Mouse (Mus musculus) left cerebral cortex, adult 18-20 months (tissue): ENCODE measurements around the gene Tmem132d. TPM values are rescaled to one million over a fixed set of nuclear protein-coding genes. Genes with fewer than 3 reads are reported as not detected.

Experiments used
- DNase-seq, 2 experiments: peaks; one replicate each; pipeline ENCODE4 v3.0.0; 2021 to 2022; ENCODE audit warnings: low spot score in 2 of 2, mixed read lengths in 1 of 2
- long read RNA-seq, 2 experiments: library from polyadenylated mRNA; stranded (forward); transcript quantifications; one replicate each; pipeline ENCODE4 v2.0.0; 2021
- total RNA-seq, 2 experiments: library from RNA; stranded (reverse); gene quantifications; 2 replicates each; pipeline ENCODE4 v1.2.3; 2021

Tmem132d gene
- 10 to 100 TPM; 56.3 to 65.6 TPM for total RNA-seq
- long read RNA-seq, experiment 1, full-length matches to known transcripts, result 13 of 23 reads
- long read RNA-seq, experiment 1, partial matches to known transcripts, result 6 of 23 reads
- long read RNA-seq, experiment 1, other reads (novel, unspliced or antisense), result 4 of 23 reads
- long read RNA-seq, experiment 2, full-length matches to known transcripts, result 9 of 20 reads
- long read RNA-seq, experiment 2, partial matches to known transcripts, result 2 of 20 reads
- long read RNA-seq, experiment 2, other reads (novel, unspliced or antisense), result 9 of 20 reads

GRCm38 (mm10) chr5:128432916-128433315 lies at the start of gene Tmem132d:
Gene Tmem132d, minus strand, starts transcription at chr5:128433077.
- DNase-seq, result peak; percentile 78 to 81

- DNase-seq, result no peak
Measured at GRCm38 (mm10) chr5:128480816-128481215, 47.9 kb upstream of the Tmem132d start.

GRCm38 (mm10) chr5:128475372-128475771 lies 42.5 kb upstream of the Tmem132d start:
- no peak for DNase-seq

- no peak for DNase-seq
Measured at GRCm38 (mm10) chr5:128469812-128470211, 36.9 kb upstream of the Tmem132d start.

DNA sequence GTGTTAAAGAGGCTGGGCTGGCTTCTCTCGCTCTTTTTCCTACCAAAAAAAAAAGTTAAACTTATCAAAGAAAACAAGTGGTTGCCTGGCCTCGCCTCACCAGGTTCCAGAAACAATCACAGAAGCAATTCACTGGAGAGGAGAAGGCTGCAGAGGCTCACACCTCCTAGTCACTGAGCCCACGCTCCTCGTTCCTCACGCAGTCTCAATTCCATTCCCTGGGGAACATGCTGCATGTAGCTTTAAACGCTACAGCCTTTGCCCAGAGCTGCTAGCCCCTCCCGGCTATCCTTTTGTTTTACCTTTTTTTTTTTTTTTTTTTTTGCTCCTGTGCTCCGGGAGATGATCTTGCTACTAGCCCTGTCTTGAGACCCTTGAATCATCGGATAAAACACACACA lies 31.6 kb upstream of the Tmem132d start:
- DNase-seq, result peak in 1 of 2 experiments; percentile 9

DNA sequence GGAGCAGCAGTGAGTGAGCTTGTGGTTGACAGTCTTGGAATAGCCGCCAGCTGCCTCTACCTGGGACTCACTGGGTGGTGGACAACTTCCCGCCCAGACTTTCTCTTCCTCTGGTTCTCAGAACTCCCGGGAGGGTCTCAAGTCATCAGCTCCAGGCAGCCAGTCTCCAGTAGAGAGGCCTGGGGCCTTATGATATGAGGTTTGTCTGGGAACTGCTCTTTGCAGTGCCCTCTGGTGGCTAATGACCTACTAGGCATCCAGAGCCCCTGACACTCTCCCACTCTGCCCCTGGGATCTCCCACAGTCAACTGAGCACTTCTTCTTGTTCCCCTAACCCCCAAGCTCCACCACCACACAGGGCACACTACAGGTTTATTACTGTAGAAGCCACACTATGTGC lies 27.7 kb upstream of the Tmem132d start:
- no peak for DNase-seq

GRCm38 (mm10) chr5:128455732-128456131 lies 22.9 kb upstream of the Tmem132d start:
- DNase-seq, result no peak

DNA sequence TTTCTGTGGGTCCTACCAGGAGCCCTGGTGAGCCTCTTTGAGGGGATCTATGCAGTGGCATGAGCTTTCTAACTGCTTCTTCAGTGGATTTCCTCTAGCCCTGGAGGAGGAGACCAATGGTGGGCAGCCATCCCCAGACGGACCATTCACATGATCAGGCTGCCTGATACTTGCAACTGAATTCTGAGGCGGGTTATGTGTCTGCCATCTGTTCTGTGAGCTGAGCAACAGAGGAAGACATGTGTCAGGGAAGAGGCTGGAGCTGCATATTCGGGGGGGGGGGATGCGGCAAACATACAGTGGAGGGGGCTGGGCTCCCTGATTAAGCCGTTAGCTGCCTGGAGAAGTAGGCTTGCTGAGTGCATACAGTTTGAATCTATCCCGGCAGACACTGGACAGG lies 19.3 kb upstream of the Tmem132d start:
- no peak for DNase-seq

- DNase-seq, result no peak
Measured at GRCm38 (mm10) chr5:128450808-128451207, 17.9 kb upstream of the Tmem132d start.

DNA sequence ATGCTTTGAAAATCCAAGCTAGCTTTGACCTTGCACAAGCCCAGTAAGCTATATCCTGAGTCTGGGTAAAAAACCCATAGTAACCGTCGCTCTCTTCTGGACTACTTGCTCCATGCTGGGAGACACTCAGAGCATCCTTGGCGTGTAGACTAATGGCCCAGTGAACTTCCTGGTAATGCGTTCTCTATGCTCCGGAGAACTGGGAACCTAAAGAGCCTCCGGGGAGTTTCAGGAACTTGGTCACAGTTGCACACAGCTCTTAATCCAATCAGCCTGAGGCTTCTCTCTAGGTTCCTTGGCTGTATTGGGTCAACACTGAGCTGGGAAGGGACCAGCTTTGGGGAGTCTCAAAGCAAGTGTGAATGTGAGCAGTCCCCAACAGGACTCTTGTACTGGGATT lies 12.0 kb upstream of the Tmem132d start:
- DNase-seq, result no peak

DNA sequence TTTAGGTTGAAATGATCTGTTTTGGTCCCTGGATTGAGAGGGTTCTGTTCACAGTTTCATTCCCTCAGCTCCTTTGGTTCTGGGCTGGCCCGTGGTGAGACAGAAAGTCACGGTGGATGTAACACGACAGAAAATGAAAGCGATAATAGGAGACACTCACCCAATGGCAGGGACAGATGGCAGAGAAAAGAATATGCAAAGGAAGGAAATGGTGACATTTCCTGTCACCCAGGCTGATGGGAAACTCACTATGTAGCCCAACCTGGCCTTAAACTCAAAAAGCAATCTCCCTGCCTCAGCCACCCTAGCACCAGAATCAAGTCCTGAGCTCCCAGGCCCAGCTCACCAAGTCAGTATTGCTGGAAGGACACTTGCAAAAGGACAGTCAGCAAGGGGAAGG lies 11.0 kb upstream of the Tmem132d start:
- DNase-seq, result no peak

- DNase-seq, result no peak
Measured at GRCm38 (mm10) chr5:128441121-128441520, 8.2 kb upstream of the Tmem132d start.

DNA sequence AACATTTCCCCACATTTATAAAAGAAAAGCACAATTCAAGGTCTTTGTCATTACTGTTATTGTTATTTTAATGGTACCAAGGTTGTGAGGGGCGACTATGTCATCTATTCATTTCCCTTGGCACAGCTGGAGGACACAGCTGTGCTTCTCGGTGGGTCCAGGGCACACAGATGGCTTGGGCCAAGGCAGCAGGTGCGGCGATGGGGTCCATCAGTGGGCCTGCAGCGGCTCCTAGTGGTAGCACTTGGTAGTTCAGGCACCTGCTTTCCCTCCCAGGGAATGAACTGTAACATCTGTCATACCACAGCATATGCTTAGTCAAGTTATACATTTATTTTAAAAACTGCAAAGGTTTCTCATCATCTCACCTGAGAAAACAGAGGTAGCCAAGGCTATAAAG lies 7.0 kb upstream of the Tmem132d start:
- DNase-seq, result peak; percentile 77 to 85

- no peak for DNase-seq
Measured at GRCm38 (mm10) chr5:128438078-128438477, 5.2 kb upstream of the Tmem132d start.

GRCm38 (mm10) chr5:128436909-128437308 lies 4.0 kb upstream of the Tmem132d start:
- DNase-seq, result peak; percentile 85 to 89

- DNase-seq, result no peak
Measured at GRCm38 (mm10) chr5:128435683-128436082, 2.8 kb upstream of the Tmem132d start.

- no peak for DNase-seq
Measured at GRCm38 (mm10) chr5:128433786-128434185, 909 bp upstream of the Tmem132d start.

GRCm38 (mm10) chr5:128432422-128432821 lies 455 bp downstream of the Tmem132d start:
- no peak for DNase-seq

- DNase-seq, result no peak
Measured at GRCm38 (mm10) chr5:128424636-128425035, 8.2 kb downstream of the Tmem132d start.

DNA sequence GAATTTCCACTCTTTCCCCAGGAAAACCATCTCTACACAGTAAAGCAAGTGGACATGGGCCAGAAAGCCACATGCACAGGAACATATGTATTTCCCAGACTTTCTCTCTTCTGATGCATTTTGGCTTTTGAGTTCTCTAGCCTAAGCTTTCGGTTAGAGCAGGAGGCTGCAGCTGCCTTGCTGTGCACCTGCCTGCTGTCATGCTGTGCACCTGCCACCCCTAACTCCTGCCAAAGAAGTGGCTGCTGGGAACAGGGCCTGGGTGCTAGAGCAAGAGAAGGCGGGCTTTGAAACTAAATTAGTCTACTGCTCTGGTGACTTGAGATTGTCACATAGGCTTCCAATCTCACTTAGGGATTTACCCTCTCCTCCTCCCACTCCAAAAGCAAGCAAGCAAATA lies 8.7 kb downstream of the Tmem132d start:
- DNase-seq, result no peak

DNA sequence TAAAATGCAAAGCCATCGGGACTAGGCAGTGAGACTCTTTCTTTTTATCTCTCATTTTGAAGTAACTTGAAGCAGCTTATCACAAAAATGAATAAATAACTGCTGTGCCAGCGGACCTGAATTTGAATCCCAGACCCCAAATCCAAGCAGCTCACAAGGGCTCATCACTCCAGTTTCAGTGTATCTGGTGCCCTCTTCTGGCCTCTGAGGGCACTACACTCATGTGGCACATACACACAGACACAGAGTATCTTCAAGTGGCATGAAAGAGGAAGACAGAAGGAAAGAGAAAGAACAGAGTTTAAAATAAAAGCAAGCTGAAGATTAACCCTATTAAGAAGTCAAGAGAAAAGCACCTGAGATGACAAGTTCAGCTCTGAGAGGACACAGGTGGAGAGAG lies 10.8 kb downstream of the Tmem132d start:
- DNase-seq, result no peak

- DNase-seq, result no peak
Measured at GRCm38 (mm10) chr5:128418149-128418710, 14.6 kb downstream of the Tmem132d start.

- DNase-seq, result no peak
Measured at GRCm38 (mm10) chr5:128414056-128414455, 18.8 kb downstream of the Tmem132d start.
